Mouse (Mus musculus) lung, postnatal 10 days (tissue): ENCODE results near the gene Ros1.

ENCODE experiments used
- DNase-seq: peaks from one replicate; pipeline ENCODE4 v3.0.0; 2021

Ros1 gene

DNA sequence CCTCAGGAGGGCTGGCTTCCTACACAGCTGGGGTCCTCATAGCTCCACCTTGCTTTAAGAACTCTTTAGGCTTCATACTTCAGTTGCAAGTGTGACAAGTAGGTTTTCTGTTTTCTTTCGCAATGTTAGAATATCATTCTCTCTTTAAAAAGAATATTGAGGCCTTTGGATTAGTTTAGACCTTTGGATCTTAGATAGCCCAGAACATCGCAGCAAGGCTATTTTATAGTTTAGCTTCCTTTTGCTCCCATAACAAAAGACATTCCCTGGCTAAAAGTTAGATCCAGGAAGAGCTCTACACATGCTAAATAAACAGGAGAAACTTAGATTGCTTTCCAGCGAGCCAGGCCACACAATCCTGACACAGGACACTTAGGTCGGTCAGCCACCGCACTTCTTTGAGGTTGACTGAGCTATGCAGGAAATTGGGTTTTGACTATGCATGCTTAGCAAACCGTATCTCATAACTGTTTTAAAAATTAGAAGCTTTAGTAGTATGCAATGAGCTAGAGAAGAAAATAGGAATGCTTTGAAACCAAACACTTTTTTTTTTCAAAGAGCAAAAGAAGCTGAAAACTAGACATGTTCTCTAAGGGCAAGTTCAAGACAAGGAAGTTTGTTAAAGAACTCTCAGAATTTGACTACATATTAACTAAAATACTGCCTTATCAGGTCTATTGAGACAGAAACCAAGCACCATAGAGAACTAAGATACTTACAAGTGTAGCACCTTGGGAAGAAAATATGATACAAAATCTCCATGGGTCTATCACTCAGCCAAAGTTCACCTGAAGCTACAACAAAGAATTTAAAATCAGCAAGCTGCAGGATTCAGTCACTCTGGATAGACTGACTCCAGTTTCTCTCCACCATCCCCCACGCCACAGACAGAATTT, at the start of gene Ros1:
Gene Ros1, minus strand, starts transcription at position 288 of the 896 bp plus-strand sequence.
- no peak for DNase-seq

DNA sequence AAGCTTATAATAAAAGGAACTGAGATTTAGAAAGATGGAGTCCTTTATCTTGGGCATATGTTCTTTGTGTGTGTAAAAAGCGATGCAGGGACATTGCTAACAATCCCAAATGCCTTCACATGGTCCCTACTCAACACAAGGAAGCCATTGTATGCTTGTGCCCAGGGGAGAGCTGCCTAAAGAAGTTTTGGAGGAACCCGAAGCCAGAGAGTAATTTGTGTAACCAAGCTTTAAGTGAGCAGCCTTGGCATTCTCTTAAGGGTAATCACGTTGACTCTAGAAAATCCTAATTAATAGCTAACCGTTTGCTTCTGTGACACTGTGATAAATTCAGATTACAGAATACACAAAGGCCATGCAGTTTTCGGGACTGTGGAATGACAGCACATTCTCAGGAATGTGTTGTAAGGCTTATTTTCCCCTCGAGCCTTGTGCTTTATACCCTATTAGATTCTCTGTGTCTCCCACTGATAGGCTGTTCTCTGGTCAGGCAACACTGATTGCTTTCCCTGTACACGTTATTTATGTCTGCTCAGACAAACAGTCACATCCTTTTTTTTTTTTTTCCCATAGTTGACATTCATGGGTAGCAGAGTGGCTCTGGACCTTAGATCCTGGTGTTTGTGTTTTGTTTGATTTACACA, 47.8 kb upstream of the Ros1 start:
- DNase-seq = no peak

DNA sequence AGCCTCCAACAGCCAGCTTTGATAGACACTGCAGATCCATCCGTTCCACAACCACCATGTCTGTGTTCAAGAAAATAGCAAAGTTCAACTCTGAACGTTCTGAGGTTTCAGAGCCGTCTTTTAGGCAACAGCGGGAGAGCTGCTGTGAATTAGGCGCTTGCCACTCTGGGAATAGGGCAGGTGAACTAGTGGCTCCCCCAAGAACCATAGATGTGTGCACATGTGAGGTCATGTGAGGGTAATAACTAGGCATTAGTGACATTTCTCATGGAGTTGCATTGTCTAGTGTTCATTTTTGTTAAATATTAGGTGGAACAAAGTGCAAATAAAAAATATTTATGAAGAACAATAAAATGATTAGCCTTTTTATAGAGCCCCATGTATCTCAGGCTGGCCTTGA, 47.0 kb upstream of the Ros1 start:
- DNase-seq = no peak

DNA sequence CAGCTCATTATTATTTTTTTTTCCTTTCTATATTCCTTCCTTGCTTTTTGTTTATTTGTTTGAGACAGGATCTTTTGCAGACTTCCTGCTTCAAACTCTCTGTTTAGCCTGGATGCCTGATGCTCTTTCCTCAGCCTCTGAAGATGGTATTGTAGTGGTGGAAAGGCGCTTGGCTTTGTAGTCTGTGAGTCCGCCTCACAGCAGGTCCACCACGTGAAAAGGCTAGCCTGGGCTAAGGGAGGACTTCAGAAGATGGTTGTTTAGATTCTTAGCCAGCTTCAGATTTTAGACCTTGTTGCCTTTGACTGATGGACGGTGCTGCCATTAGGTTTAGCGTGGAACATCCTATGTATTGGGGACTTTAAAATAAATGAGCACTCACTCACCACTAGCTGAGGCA, 40.4 kb upstream of the Ros1 start:
- DNase-seq = peak; percentile 7

DNA sequence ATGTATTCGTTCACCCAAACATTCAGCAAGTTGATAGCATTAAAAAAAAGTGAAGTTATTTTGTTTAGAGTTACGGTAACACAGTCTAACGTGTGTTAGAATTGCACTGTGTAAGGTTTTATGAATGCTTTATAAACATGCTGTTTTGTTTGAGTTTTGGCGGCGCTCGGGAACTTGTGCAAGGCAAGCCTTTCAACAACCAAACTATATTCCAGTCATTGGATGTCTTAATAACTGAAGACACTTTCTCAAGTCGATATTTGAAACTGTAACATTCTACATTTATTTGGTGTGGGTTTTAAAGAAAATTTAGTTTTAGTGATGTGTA, 39.6 kb upstream of the Ros1 start:
- DNase-seq = no peak

DNA sequence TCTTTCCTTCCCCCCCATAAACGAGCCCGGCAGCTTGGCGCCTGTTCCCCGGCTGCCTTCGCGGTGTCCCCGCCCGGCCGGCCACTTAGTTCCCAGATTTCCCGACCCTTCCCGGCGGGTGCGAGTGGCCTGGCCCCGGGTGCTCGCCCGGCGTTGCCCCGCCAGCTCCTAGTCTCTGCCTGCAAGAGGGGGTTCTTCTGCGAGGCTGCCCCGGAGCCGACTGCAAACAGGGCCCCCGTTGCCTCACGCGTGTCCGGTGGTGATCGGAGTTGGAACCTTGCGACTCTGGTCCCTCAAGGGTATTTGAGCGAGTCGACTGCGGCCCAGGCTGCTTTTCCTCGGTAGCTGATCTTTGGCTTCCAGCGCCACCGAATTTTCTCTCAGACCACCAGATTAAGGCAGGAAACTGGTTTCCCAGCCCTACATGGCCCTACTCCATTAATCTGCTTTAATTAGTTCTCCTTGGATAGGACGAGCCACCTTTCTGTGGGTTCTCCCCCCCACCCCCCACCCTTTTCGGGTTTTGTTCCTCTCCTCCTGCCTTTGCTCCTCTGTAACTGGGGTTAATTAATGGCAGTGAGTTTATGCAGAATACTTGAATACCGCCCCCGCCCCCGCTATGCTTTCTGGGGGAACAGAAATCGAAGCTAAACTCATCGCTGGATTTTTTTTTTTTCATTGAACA, 39.1 kb upstream of the Ros1 start:
- DNase-seq = peak; percentile 39

DNA sequence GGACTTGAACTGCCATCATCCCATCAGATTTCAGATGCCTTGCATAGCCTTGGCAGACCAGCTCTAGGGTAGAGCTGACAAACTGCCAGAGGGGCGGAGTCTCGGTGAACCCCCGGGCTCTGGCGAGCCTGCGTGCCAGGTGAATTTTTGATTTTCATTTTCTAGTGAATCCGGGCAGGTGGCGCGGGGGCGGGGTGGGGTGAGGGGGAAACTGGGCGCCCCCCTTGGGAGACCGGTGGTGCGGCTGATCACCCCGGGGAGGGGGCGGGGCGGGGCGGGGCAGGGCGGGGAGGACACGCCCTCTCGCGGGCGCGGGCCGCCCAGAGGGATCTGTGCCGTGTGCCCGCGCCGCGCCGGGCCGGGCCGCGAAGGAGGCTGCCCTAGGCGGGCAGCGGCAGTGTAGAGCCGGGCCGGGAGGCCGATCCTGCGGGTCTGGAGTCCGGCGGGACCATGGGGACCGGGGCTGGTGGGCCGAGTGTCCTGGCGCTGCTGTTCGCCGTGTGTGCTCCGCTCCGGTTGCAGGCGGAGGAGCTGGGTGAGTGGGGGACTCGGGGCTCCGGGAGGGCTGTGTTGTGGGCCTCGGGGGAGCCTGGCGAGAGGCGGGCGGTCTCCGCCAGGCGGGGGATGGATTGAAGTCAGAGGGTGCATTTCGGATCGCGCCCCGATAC, 38.4 kb upstream of the Ros1 start, which contains the start of gene Dcbld1:
Gene Dcbld1, plus strand, starts transcription at position 319 of the 668 bp plus-strand sequence.
- peak; percentile 79 for DNase-seq

DNA sequence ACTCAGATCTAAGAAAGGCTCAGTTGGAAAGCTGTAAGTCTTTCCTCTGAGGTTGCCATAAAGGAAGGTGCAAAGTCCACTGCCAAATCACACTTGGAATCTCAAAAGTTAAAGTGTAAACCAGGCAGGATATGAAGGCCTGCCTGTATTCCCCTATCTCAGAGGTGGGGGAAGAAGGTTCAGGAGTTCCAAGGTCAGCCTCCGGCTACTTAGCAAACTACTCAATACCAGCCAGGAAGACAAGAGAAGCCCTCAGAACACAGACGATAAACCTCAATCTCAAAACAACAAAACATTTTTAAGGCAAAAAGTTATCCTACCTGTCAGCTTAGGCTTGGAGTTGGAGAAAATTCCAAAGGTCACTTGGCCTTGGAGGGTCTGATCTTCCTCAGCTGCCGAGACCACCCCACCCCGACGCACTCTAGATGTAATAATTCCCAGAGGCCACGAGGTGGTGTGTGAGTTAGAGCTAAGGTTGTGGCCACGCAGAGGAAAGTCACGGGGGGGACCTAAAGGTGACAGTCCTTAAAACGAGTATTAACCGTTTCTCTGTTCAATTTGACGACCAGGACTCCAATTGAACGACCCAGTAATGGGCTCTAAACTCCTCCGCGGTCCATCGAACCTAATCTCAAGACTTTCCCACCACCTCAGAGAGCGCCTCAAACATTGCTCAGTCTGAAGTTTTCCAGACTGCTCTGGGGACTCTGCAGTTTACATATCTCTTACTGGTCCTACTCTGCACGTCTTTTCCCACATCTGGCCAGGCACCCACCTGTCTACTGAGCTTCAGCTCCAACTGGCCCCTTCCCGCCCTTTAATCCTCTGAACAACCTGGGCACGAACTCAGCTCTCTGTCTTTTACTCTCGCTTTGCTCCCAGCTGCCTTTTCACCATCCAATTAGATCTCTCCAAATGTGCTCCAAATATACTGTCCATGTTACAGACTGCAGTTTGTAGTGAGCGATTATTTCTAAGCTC, 37.4 kb upstream of the Ros1 start:
- peak; percentile 60 for DNase-seq

DNA sequence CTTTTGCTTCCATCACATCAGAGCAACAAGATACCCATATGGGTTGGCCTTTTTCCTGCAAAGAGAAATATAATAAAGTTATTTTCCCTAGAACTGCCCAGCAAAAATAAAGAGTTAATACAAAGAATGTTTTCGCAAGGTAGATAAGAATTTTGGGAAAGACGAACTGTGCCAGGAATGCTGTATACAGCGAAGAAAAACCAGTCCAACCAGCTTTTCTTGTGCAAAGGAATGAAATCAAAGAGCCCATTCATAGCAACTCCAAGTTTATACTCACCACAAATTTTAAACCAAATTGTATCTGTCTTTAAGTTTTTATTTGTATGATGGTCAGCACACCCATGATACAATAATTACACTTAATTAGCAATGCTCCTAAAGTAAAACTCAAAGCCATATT, 24.6 kb upstream of the Ros1 start:
- DNase-seq = no peak

DNA sequence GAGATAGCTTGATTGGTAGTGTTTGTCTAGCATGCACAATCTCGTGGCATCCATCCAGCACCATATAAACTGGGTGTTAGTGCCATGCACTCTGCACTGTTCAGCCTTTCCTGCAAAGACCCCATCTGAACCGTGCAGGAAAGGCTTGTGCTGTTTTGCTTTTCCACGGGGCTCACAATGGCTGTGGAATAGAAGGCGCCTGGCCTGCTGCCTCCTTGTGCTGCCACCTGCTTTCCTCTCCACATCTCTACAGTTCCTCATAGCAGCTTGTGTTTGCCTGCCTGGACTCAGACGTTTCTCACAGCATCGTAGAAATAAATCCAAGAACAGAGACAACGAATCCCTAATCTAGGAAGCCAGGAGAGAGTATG, 22.5 kb upstream of the Ros1 start:
- DNase-seq = no peak

DNA sequence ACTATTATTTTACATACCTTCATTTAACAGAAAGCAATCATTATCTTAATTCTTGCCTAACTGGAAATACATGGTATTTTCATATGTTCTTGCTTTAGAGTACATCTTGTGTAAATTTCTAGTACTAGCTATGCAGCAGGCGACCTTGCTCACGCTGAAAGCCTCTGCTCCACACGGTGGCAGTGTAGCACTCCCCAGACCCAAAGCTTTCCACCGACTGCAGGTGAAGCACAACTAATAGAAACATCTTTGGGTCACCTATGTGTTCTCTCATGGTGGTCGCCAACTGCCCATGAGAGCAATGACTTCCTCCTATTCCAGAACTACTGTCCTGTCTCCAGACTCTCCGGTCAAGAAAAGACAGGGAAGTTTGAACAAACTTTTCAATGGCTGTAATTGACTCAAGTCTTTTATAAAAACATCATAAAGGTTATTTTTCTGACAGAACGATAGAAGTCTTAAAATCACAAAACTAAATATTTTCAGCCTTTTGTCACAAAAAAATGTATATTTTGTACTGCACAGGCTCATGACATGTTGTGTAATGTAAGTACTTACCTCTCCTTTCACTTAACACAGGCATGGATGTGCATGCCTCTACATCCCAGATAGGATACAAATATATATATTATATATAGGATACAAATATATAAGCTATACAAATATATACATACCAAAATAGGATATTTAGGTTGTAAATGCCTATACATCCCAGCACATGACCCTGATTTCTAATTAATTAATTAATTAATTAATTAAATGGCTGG, 21.9 kb upstream of the Ros1 start:
- peak; percentile 68 for DNase-seq

DNA sequence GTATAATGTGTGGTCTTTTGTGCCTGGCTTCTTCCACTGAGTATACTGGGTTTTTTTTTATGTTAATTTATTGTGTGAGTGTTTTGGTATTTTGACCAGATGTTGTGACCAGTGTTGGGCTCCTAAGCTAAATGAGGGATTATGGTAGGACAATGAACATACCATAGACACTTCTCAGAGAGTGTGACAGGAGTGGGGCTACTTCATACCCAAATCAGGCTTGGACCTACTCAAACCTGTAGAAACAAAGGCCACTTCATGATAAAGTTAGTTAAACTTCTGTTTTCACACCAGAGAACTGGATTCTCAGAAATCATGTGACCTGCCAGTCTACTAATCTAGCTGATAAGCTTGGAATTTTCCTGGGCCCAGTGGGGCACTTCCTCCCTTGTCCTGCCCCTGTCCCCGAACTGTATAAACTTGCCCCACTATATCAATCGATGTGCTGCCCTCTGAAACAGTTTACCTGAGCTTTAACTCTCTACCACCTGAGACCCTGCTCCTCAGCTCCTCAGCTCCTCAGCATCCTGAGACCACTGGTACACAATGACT, 20.3 kb upstream of the Ros1 start:
- DNase-seq = no peak

DNA sequence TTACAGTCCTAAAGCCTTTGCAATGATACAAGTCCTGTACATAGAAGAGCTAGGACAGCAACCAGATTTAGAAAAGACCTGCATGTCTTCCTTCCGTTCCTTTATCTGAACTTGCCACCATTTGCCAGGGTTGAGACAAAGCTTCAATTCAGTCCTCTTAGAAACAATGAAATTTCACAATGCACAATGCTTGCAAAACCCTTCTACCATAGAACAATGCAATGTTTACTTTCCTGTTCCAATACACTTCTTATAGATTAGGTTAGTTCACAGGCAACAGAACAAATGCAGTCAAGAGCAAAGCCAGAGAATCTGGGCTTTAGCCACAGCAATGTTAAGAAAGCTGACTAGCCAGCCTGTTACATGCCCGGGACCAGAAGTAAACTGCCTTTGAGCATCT, 9.0 kb upstream of the Ros1 start:
- no peak for DNase-seq

DNA sequence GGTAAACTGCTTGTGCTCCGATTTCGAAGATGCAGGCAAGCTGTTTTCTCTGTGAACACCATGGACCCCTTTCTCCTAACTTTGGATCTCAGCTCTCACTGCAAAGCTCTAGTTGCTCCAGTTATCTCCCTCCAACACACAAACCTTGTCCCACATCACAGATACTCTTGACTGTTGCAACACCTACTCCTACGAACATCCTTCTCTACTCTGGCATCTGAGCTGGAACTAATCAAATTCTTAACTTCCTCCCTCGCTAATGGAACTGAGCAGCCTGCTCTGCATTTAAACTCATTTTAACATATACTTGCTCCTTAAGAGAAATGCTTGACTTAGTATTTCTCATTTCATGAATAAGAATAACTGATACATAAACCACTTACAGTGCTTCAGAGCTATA, 9.1 kb downstream of the Ros1 start:
- no peak for DNase-seq

DNA sequence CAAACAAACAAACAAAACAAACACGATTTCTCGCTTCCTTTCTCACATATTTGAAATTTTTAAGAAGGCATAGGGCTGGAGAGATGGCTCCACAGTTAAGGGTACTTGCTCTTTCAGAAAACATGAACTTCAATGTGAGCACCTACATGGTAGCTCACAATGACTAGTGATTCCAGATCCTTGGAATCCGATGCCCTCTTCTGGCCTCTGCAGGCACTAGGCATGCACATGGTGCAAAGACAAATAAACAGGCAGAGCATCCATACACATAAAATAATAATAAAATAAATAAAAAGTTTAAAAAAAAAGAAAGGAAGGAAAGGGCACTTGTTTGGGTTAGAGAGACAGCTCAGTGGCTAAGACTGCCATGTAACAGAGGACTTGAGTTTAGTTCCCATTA, 12.2 kb downstream of the Ros1 start:
- DNase-seq = no peak

DNA sequence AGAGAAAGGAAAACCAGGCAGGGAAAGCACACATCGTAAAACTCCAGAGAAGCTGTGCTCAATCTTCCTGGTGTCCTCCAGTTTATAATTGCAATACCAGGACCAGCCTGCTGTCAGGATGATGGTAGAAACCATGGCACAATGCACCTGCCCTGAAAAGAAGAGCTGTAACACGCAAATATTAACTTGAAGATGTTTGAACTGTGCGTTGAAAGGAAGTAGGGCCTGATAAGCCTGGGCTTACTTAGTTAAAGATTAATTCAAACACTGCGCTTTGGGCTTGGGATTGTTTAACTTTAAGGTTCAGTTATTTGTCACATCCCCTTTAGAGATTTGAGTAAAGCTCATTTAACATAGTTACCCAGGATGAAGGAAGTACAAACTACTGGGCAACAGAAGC, 20.7 kb downstream of the Ros1 start:
- DNase-seq = no peak

DNA sequence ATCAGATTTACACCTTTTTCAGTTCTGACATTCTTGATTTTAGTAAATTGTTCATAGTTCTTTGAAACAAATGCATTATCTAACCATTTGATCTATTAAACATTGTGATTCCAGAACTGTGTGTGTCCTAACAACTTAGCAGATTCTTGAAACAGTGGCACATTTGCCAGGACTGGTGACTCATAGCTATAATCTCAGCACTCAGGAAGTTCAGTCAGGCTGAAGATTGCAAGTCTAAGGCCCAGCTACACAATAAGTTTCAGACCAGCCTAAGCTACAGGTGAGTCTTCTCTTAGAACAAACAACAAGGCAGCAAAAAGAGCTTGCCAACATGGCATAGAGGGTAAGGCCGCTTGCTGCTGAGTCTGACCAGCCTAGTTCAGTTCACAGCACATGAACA, 24.6 kb downstream of the Ros1 start:
- DNase-seq = no peak

DNA sequence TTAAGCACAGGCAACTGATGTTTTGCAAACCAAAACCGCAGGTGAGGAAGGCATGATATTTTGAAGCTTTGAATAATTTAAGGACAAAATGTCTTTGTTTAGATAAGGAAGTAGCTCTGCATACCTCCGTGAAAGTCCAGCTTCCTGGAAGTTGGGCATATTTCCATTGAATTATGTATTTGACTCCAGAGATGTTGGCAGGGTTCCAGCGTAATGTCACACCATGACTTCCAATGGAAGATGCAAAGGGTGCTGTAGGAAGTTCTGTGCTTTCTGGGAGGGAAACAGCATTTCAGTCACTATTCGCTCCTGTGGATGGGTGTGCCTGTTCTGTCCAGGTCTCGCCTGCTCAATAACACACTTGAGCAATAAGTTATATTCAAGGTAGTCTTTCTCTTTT, 25.2 kb downstream of the Ros1 start:
- DNase-seq = peak; percentile 4

DNA sequence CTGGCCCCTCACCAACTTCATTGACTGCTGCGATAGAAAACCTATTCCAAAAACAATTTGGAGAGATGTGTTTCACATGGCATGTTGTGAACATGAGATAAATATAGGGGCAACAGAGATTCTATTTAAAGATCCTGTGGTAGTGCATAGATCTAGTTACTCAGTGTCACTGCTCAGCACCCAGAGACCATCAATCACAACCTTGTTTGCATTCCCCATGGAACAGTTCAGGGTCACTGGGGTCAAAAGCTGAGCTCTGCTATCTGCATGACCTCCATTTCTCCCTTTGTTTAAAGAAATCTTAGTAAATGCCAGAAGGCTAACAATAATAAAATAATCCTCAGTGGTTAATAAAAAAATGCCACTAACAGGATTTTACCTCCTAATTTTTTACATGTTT, 29.7 kb downstream of the Ros1 start:
- DNase-seq = no peak

DNA sequence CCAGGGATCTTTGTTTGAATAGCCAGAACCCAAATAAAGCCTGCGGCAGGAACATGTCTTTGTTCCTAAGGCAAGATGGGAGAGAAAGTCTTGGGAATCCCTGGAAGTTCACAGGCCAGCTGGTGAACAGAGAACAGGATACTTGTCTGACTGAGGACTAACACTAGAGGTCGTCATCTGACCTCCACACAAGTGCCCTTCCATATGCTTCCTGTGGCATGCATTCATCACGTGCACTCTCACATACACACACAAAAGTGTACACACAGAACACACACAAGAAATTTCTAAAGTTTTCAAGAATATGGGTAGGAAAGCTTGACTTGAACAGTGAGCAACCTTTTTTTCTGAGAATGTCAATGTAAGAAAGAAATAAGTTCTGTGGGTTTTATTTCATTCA, 34.4 kb downstream of the Ros1 start:
- no peak for DNase-seq

DNA sequence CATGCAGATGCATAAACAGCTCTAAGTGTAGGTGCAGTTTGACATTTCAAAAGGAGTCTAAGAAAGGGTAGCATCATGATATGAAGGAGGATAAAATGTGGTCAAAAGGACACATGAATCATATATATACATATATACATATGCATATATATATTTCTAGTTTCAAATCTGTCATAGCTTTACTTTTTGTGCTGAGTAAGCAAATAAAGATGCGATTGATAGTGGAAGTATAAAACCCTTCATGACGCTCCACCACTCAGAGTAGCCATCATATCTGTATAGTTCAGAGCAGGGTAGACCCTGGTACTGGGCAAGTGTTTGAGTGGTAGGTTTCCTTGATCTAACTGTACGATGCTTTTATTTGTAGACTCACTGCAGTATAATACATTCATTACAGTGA, 35.3 kb downstream of the Ros1 start:
- no peak for DNase-seq
